Mouse (Mus musculus): ENCODE results near the gene Krtap12-1.
"Not testable (repeated sequence)": the region's sequence is repeated elsewhere in the genome, so short reads cannot be mapped to it uniquely, and the experiment has no call there.

The Krtap12-1 gene

GRCm38 (mm10) chr10:77720299-77720698 lies at the start of gene Krtap12-1:
Gene Krtap12-1, plus strand, starts transcription at chr10:77720599.
- not testable (repeated sequence) for DNase-seq

GRCm38 (mm10) chr10:77670710-77671109 lies 49.7 kb upstream of the Krtap12-1 start:
- no peak for DNase-seq

- DNase-seq = no peak
Observed at GRCm38 (mm10) chr10:77671519-77671918, 48.9 kb upstream of the Krtap12-1 start.

GRCm38 (mm10) chr10:77673765-77674164 lies 46.6 kb upstream of the Krtap12-1 start:
- DNase-seq = no peak

- DNase-seq = no peak
Observed at GRCm38 (mm10) chr10:77677562-77677961, 42.8 kb upstream of the Krtap12-1 start.

GRCm38 (mm10) chr10:77682994-77683393 lies 37.4 kb upstream of the Krtap12-1 start:
- DNase-seq = no peak

- no peak for DNase-seq
Observed at GRCm38 (mm10) chr10:77684181-77684580, 36.2 kb upstream of the Krtap12-1 start.

GRCm38 (mm10) chr10:77685895-77686664 lies 34.3 kb upstream of the Krtap12-1 start, which contains the start of gene Tspear:
Gene Tspear, plus strand, starts transcription at chr10:77686569.
- DNase-seq = no peak

GRCm38 (mm10) chr10:77687021-77687420 lies 33.4 kb upstream of the Krtap12-1 start:
- DNase-seq = no peak

GRCm38 (mm10) chr10:77690356-77690807 lies 30.0 kb upstream of the Krtap12-1 start, which contains the start of gene Gm19402:
Gene Gm19402, minus strand, starts transcription at chr10:77690757.
- not testable (repeated sequence) for DNase-seq

GRCm38 (mm10) chr10:77697133-77697532 lies 23.3 kb upstream of the Krtap12-1 start, which contains the start of gene Gm9508:
Gene Gm9508, minus strand, starts transcription at chr10:77697233.
- DNase-seq = no peak

- no peak for DNase-seq
Observed at GRCm38 (mm10) chr10:77706326-77706725, 14.1 kb upstream of the Krtap12-1 start, which contains the start of gene Gm10272. Gene Gm10272, plus strand, starts transcription at chr10:77706626.

GRCm38 (mm10) chr10:77709831-77710230 lies 10.6 kb upstream of the Krtap12-1 start:
- no peak for DNase-seq

GRCm38 (mm10) chr10:77711157-77711556 lies 9.2 kb upstream of the Krtap12-1 start, which contains the start of gene Gm10024:
Gene Gm10024, plus strand, starts transcription at chr10:77711457.
- not testable (repeated sequence) for DNase-seq

GRCm38 (mm10) chr10:77713734-77714133 lies 6.7 kb upstream of the Krtap12-1 start:
- DNase-seq = no peak

- DNase-seq = no peak
Observed at GRCm38 (mm10) chr10:77715507-77715906, 4.9 kb upstream of the Krtap12-1 start, which contains the start of gene Gm10142. Gene Gm10142, plus strand, starts transcription at chr10:77715807.

- no peak for DNase-seq
Observed at GRCm38 (mm10) chr10:77724855-77725254, 4.5 kb downstream of the Krtap12-1 start.

GRCm38 (mm10) chr10:77726186-77726585 lies 5.8 kb downstream of the Krtap12-1 start, which contains the start of gene Gm10100:
Gene Gm10100, plus strand, starts transcription at chr10:77726486.
- no peak for DNase-seq

GRCm38 (mm10) chr10:77728280-77728679 lies 7.9 kb downstream of the Krtap12-1 start:
- DNase-seq = no peak

- peak; percentile 7 for DNase-seq
Observed at GRCm38 (mm10) chr10:77729241-77729640, 8.8 kb downstream of the Krtap12-1 start.

- DNase-seq = no peak
Observed at GRCm38 (mm10) chr10:77735928-77736327, 15.5 kb downstream of the Krtap12-1 start.

- DNase-seq = no peak
Observed at GRCm38 (mm10) chr10:77738929-77739328, 18.5 kb downstream of the Krtap12-1 start.

- not testable (repeated sequence) for DNase-seq
Observed at GRCm38 (mm10) chr10:77741924-77742688, 21.7 kb downstream of the Krtap12-1 start, which contains the start of gene Gm18596. Gene Gm18596, minus strand, starts transcription at chr10:77742638.
